Mouse (Mus musculus): ENCODE results near the gene Gm17268.

Gene Gm17268

GRCm38 (mm10) chr11:82038535-82038934 is at the start of gene Gm17268:
Gene Gm17268 (minus strand): TSS chr11:82038562.
- in situ Hi-C loops (cut with MboI): no loop called here

- in situ Hi-C loops (cut with MboI): no loop called here
These were observed 46.0 kb upstream of the Gm17268 start for GRCm38 (mm10) chr11:82084360-82084759.

GRCm38 (mm10) chr11:82080865-82081264 is 42.5 kb upstream of the Gm17268 start:
- in situ Hi-C loops (cut with MboI): no loop called here

GRCm38 (mm10) chr11:82078136-82078730 is 39.9 kb upstream of the Gm17268 start:
- in situ Hi-C loops (cut with MboI): no loop called here

GRCm38 (mm10) chr11:82077031-82077430 is 38.7 kb upstream of the Gm17268 start:
- in situ Hi-C loops (cut with MboI): no loop called here

GRCm38 (mm10) chr11:82073686-82074085 is 35.3 kb upstream of the Gm17268 start:
- in situ Hi-C loops (cut with MboI): no loop called here

GRCm38 (mm10) chr11:82072984-82073383 is 34.6 kb upstream of the Gm17268 start:
- in situ Hi-C loops (cut with MboI): no loop called here

GRCm38 (mm10) chr11:82072374-82072773 is 34.0 kb upstream of the Gm17268 start:
- in situ Hi-C loops (cut with MboI): no loop called here

GRCm38 (mm10) chr11:82071076-82071475 is 32.7 kb upstream of the Gm17268 start:
- in situ Hi-C loops (cut with MboI): no loop called here

- in situ Hi-C loops (cut with MboI): no loop called here
These were observed 28.7 kb upstream of the Gm17268 start for GRCm38 (mm10) chr11:82066953-82067571.

GRCm38 (mm10) chr11:82063454-82063853 is 25.1 kb upstream of the Gm17268 start:
- in situ Hi-C loops (cut with MboI): no loop called here

- in situ Hi-C loops (cut with MboI): no loop called here
These were observed 23.9 kb upstream of the Gm17268 start for GRCm38 (mm10) chr11:82062226-82062625.

GRCm38 (mm10) chr11:82057646-82058045 is 19.3 kb upstream of the Gm17268 start, which contains the start of gene Ccl11:
Gene Ccl11 (plus strand): TSS chr11:82057823.
- in situ Hi-C loops (cut with MboI): no loop called here

- in situ Hi-C loops (cut with MboI): no loop called here
These were observed 15.5 kb upstream of the Gm17268 start for GRCm38 (mm10) chr11:82053849-82054248.

GRCm38 (mm10) chr11:82047746-82048415 is 9.5 kb upstream of the Gm17268 start:
- in situ Hi-C loops (cut with MboI): no loop called here

GRCm38 (mm10) chr11:82045471-82045870 is 7.1 kb upstream of the Gm17268 start, which contains the start of gene Ccl7:
Gene Ccl7 (plus strand): TSS chr11:82045712.
- in situ Hi-C loops (cut with MboI): no loop called here

GRCm38 (mm10) chr11:82041671-82042080 is 3.3 kb upstream of the Gm17268 start:
- in situ Hi-C loops (cut with MboI): no loop called here

GRCm38 (mm10) chr11:82039132-82039660 is 834 bp upstream of the Gm17268 start:
- in situ Hi-C loops (cut with MboI): no loop called here

- in situ Hi-C loops (cut with MboI): no loop called here
These were observed 2.5 kb downstream of the Gm17268 start for GRCm38 (mm10) chr11:82035857-82036256.

GRCm38 (mm10) chr11:82035356-82035755 is 3.0 kb downstream of the Gm17268 start, which contains the start of gene Ccl2:
Gene Ccl2 (plus strand): TSS chr11:82035571.
- in situ Hi-C loops (cut with MboI): no loop called here

GRCm38 (mm10) chr11:82034446-82034845 is 3.9 kb downstream of the Gm17268 start:
- in situ Hi-C loops (cut with MboI): no loop called here

- in situ Hi-C loops (cut with MboI): no loop called here
These were observed 5.6 kb downstream of the Gm17268 start for GRCm38 (mm10) chr11:82032678-82033344.

Data from mature B cell (primary cell).